Mouse (Mus musculus) cerebellum, adult 2 months (tissue): ENCODE data around the gene Sinhcaf.

Experiments
- CTCF ChIP-seq: fragments of 200-500 bp; IDR thresholded peaks from 2 replicates; pipeline ENCODE4 v1.5.1; 2011; ENCODE audit warnings: low read depth, mild to moderate bottlenecking, control low read depth, low read length, moderate library complexity, borderline replicate concordance; ENCODE audit not compliant: insufficient read depth
- POLR2A ChIP-seq: fragments of 200-500 bp; IDR thresholded peaks from 2 replicates; pipeline ENCODE4 v1.6.1; 2011; ENCODE audit warnings: low read length, control low read depth, borderline replicate concordance; ENCODE audit not compliant: insufficient read depth

- TF ChIP-seq CTCF, result no peak
- no peak for TF ChIP-seq POLR2A
These were observed 11.2 kb downstream of the Sinhcaf start for GRCm38 (mm10) chr6:148934961-148935590.
